Mouse (Mus musculus): ENCODE data around the gene Akt1s1. TPM values are rescaled to one million over a fixed set of nuclear protein-coding genes. Genes with fewer than 3 reads are reported as not detected.

Gene Akt1s1
- total RNA-seq, 2 experiments from 2014 or later, result 76.2 to 79.7 TPM

- no peak for DNase-seq (ENCODE audit: low spot score in 2 of 2)
These were observed 49.8 kb downstream of the Akt1s1 start for GRCm38 (mm10) chr7:44898607-44899006.

- DNase-seq (ENCODE audit: low spot score in 2 of 2), result no peak
These were observed 51.8 kb downstream of the Akt1s1 start for GRCm38 (mm10) chr7:44900632-44901031.

- DNase-seq (ENCODE audit: low spot score in 2 of 2), result no peak
These were observed 52.5 kb downstream of the Akt1s1 start for GRCm38 (mm10) chr7:44901230-44901722.

Small RNA genes within 50 kb of the gene (microRNA-seq; reads per million reads assigned to microRNA genes)
- 0 reads per million in 2 experiments for gene Mir707

Other genes starting within 250 kb of the Akt1s1 start
- 10 to 100 TPM; 31.4 to 33.4 TPM for gene Myh14, start 178.1 kb upstream of the Akt1s1 start, total RNA-seq (2021)
- not detected for gene Izumo2, start 140.2 kb upstream of the Akt1s1 start, total RNA-seq (2021)
- 10 to 100 TPM; 35.1 to 39.9 TPM for gene Vrk3, start 100.6 kb upstream of the Akt1s1 start, total RNA-seq (2021)
- under 1 TPM; 0.41 to 0.79 TPM for gene Zfp473, start 97.9 kb upstream of the Akt1s1 start, total RNA-seq (2021)
- gene Nup62, start 32.9 kb upstream of the Akt1s1 start, total RNA-seq (2021), result 10 to 100 TPM; 30.7 to 32.7 TPM
- 1 to 10 TPM; 1.8 to 2.0 TPM for gene Il4i1, start 32.6 kb upstream of the Akt1s1 start, total RNA-seq (2021)
- gene Atf5, start 32.3 kb upstream of the Akt1s1 start, total RNA-seq (2021), result 10 to 100 TPM; 27.4 to 27.9 TPM
- gene Tbc1d17, start 88 bp downstream of the Akt1s1 start, total RNA-seq (2021), result 10 to 100 TPM; 67.9 to 70.6 TPM
- gene Pnkp, start 8.1 kb downstream of the Akt1s1 start, total RNA-seq (2021), result 10 to 100 TPM; 25.3 to 27.8 TPM
- 100 to 1,000 TPM; 341 to 350 TPM for gene Ptov1, start 20.8 kb downstream of the Akt1s1 start, total RNA-seq (2021)
- gene Med25, start 43.7 kb downstream of the Akt1s1 start, total RNA-seq (2021), result 100 to 1,000 TPM in 1 of 2 experiments, 10 to 100 TPM in 1; 96.8 to 101 TPM
- gene Fuz, start 47.1 kb downstream of the Akt1s1 start, total RNA-seq (2021), result 10 to 100 TPM; 23.4 to 24.5 TPM
- gene Ap2a1, start 80.5 kb downstream of the Akt1s1 start, total RNA-seq (2021), result 100 to 1,000 TPM; 288 to 294 TPM
- gene Tsks, start 94.2 kb downstream of the Akt1s1 start, total RNA-seq (2021), result 1 to 10 TPM in 1 of 2 experiments, under 1 TPM in 1; 0.79 to 1.2 TPM
- gene Cpt1c, start 125.9 kb downstream of the Akt1s1 start, total RNA-seq (2021), result 100 to 1,000 TPM; 129 to 136 TPM
- gene Prmt1, start 137.6 kb downstream of the Akt1s1 start, total RNA-seq (2021), result 100 to 1,000 TPM; 172 to 183 TPM
- 10 to 100 TPM; 41.5 to 43.7 TPM for gene Irf3, start 148.7 kb downstream of the Akt1s1 start, total RNA-seq (2021)
- gene Bcl2l12, start 149.7 kb downstream of the Akt1s1 start, total RNA-seq (2021), result 1 to 10 TPM; 3.1 TPM
- gene Scaf1, start 167.4 kb downstream of the Akt1s1 start, total RNA-seq (2021), result 100 to 1,000 TPM; 159 to 168 TPM
- 10 to 100 TPM; 11.6 to 12.9 TPM for gene Rras, start 169.0 kb downstream of the Akt1s1 start, total RNA-seq (2021)
- 10 to 100 TPM; 75.7 to 77.5 TPM for gene Prr12, start 203.9 kb downstream of the Akt1s1 start, total RNA-seq (2021)
- 10 to 100 TPM; 50.8 to 57.6 TPM for gene Nosip, start 213.4 kb downstream of the Akt1s1 start, total RNA-seq (2021)
- 1 to 10 TPM; 5.9 TPM for gene Prrg2, start 213.7 kb downstream of the Akt1s1 start, total RNA-seq (2021)
- gene Rcn3, start 243.2 kb downstream of the Akt1s1 start, total RNA-seq (2021), result 1 to 10 TPM; 7.4 to 8.5 TPM

Measured in layer of hippocampus, adult 18-20 months (tissue).